Mouse (Mus musculus) erythroblast, embryonic 14.5 days (primary cell): ENCODE data around the gene Pigo.

ENCODE experiments used
- GATA1 ChIP-seq: IDR thresholded peaks from 2 replicates; pipeline ENCODE4 v1.6.1; 2012; ENCODE audit warnings: low read length, inconsistent platforms, mixed read lengths
- TAL1 ChIP-seq: IDR thresholded peaks from 3 replicates; pipeline ENCODE4 v1.6.1; 2012; ENCODE audit warnings: low read length, inconsistent platforms, mixed read lengths

- TF ChIP-seq GATA1 (no peak), TAL1 (no peak)
Observed at GRCm38 (mm10) chr4:43040114-43040572, 14.5 kb upstream of the Pigo start.
